Mouse (Mus musculus) embryonic facial prominence, embryonic 13.5 days (tissue): ENCODE measurements at regions not wholly inside any gene's neighbourhood (a gene's known extent, or its start where the extent isn't known, plus 50 kb on each side); places are given as distances from the start of the nearest gene placed in this dataset.

ENCODE experiments used
- ATAC-seq: fragments of 200-750 bp; cut with Nextera tagmentation; 2 replicates; pipeline ENCODE4 v1.8.0; 2017; ENCODE audit warnings: low read depth; ENCODE audit not compliant: insufficient number of reproducible peaks, insufficient read depth, low FRiP score, low TSS enrichment
- H3K27ac ChIP-seq: fragments of 300-500 bp; sonication (generic); 2 replicates; pipeline ENCODE4 v1.5.1; 2015; ENCODE audit warnings: moderate library complexity, mild to moderate bottlenecking, inconsistent platforms
- H3K27me3 ChIP-seq: fragments of 300-500 bp; sonication (generic); 2 replicates; pipeline ENCODE4 v1.6.1; 2015; ENCODE audit warnings: mild to moderate bottlenecking, inconsistent platforms
- H3K36me3 ChIP-seq: fragments of 300-500 bp; sonication (generic); 2 replicates; pipeline ENCODE4 v1.6.1; 2015; ENCODE audit warnings: mild to moderate bottlenecking, inconsistent platforms
- H3K4me1 ChIP-seq: fragments of 300-500 bp; sonication (generic); 2 replicates; pipeline ENCODE4 v1.6.1; 2015; ENCODE audit warnings: inconsistent platforms
- H3K4me2 ChIP-seq: fragments of 300-500 bp; sonication (generic); 2 replicates; pipeline ENCODE4 v1.6.1; 2015; ENCODE audit warnings: moderate library complexity, mild to moderate bottlenecking, inconsistent platforms
- H3K4me3 ChIP-seq: fragments of 300-500 bp; sonication (generic); 2 replicates; pipeline ENCODE4 v1.5.1; 2015; ENCODE audit warnings: mild to moderate bottlenecking, inconsistent platforms
- H3K9ac ChIP-seq: fragments of 300-500 bp; sonication (generic); 2 replicates; pipeline ENCODE4 v1.6.1; 2015; ENCODE audit warnings: mild to moderate bottlenecking, inconsistent platforms
- H3K9me3 ChIP-seq: fragments of 300-500 bp; sonication (generic); 2 replicates; pipeline ENCODE4 v1.6.1; 2016; ENCODE audit warnings: inconsistent platforms
- WGBS: fragments of 180-500 bp; shearing (Covaris S2); methylation state at CpG from one replicate; pipeline ENCODE4 v1.1.7; 2015; ENCODE audit warnings: mixed read lengths; 5-methylcytosine and 5-hydroxymethylcytosine counted together

DNA sequence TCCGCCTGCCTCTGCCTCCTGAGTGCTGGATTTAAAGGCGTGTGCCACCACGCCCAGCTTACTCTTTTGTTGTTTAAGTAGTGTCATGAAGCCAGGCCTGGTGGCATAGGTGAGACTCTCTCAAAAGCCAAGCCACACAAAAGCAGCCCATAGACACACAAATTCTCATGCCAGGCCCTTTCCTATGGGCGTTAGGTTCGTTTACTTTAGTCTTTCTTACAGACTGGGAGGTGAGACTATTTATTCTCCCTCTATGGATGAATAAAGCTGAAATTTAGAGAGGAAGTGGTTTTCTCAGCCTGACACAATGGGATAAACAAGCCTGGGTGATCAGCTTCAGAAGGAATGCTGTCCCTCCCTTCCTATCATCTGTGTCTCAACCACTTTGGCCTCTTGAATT lies 243.0 kb downstream of the Gm45692 start:
- H3K4me3 ChIP-seq: no peak overlapping the region
- WGBS: 89% methylated on average over 5 of the region's 5 CpGs
- no peaks in the 10 kb centered on the region for H3K36me3 ChIP-seq

DNA sequence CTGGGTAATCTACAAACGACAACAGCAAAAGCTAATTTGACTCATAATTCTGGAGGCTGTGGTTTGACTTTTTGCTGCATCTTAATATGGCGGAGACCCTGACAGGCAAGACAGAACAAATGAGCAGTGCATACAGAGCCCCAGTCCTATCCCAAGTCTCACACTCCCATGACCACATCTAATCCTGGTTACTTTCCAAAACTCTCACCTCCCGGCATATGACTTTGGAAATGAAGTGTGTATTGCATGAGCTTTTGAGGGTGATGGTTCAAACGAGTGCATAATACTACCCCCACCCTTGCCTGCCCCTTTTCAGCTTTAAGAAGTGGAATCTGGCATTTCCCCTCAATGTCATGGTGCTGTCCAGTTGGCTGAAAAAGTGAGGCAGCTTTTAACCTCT lies 244.3 kb downstream of the Gm45692 start:
- H3K4me3 ChIP-seq: no peak overlapping the region
- H3K9ac ChIP-seq: no peak overlapping the region
- H3K27ac ChIP-seq: no peak overlapping the region
- no peak overlapping the region for H3K4me2 ChIP-seq
- no peaks in the 10 kb centered on the region for H3K36me3 ChIP-seq
- WGBS: 81% methylated on average over 4 of the region's 4 CpGs
- peaks cover 5% of the 10 kb centered on the region for H3K4me1 ChIP-seq
- no peaks in the 10 kb centered on the region for H3K27me3 ChIP-seq
- no peaks in the 10 kb centered on the region for H3K9me3 ChIP-seq
- no peak for ATAC-seq

More for the DNA sequence above, 243.0 kb downstream of the Gm45692 start:
- no peaks in the 10 kb centered on the region for H3K27me3 ChIP-seq
- H3K27ac ChIP-seq: no peak overlapping the region
- H3K4me1 ChIP-seq: peaks cover 8% of the 10 kb centered on the region
- no peak overlapping the region for H3K9ac ChIP-seq
- no peak for ATAC-seq
- H3K4me2 ChIP-seq: no peak overlapping the region
- no peaks in the 10 kb centered on the region for H3K9me3 ChIP-seq

GRCm38 (mm10) chr8:26364637-26365036 lies 245.3 kb downstream of the Gm45692 start:
- H3K27me3 ChIP-seq: no peaks in the 10 kb centered on the region
- H3K4me1 ChIP-seq: no peaks in the 10 kb centered on the region
- no peak overlapping the region for H3K27ac ChIP-seq
- H3K9ac ChIP-seq: no peak overlapping the region
- no peaks in the 10 kb centered on the region for H3K36me3 ChIP-seq
- no peak overlapping the region for H3K4me3 ChIP-seq
- WGBS: 67% methylated on average over 4 of the region's 4 CpGs
- no peak for ATAC-seq
- no peaks in the 10 kb centered on the region for H3K9me3 ChIP-seq
- no peak overlapping the region for H3K4me2 ChIP-seq

- no peak overlapping the region for H3K9ac ChIP-seq
- no peaks in the 10 kb centered on the region for H3K36me3 ChIP-seq
- peaks cover 4% of the 10 kb centered on the region for H3K9me3 ChIP-seq
- H3K4me1 ChIP-seq: peaks cover 5% of the 10 kb centered on the region
- no peak overlapping the region for H3K4me3 ChIP-seq
- ATAC-seq: no peak
- no peak overlapping the region for H3K27ac ChIP-seq
- H3K4me2 ChIP-seq: no peak overlapping the region
- no peaks in the 10 kb centered on the region for H3K27me3 ChIP-seq
- WGBS: 32% methylated on average over 3 of the region's 3 CpGs
These were observed 261.3 kb downstream of the Gm45692 start for GRCm38 (mm10) chr8:26380668-26381067.

DNA sequence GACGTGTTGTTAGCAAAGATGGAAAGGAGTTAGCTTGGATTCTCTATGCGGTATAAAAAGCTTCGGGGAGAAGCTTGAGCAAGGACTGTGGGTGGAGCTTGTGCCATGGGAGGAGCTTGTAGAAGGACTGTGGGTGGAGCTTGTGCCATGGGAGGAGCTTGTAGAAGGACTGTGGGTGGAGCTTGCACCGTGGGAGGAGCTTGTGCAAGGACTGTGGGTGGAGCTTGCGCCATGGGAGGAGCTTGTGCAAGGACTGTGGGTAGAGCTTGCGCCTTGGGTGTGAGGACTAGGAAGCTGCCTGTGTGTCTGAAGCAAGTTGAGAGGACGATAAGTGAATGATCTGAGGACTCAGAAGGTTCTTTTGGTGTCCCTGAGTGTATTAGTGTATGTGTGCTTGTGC lies 263.1 kb downstream of the Gm45692 start:
- no peak overlapping the region for H3K4me3 ChIP-seq
- H3K27ac ChIP-seq: no peak overlapping the region
- no peak overlapping the region for H3K4me2 ChIP-seq
- ATAC-seq: no peak
- no peaks in the 10 kb centered on the region for H3K36me3 ChIP-seq
- H3K9me3 ChIP-seq: peaks cover 4% of the 10 kb centered on the region
- H3K27me3 ChIP-seq: no peaks in the 10 kb centered on the region
- peaks cover 5% of the 10 kb centered on the region for H3K4me1 ChIP-seq
- no peak overlapping the region for H3K9ac ChIP-seq
- WGBS: 88% methylated on average over 7 of the region's 7 CpGs

DNA sequence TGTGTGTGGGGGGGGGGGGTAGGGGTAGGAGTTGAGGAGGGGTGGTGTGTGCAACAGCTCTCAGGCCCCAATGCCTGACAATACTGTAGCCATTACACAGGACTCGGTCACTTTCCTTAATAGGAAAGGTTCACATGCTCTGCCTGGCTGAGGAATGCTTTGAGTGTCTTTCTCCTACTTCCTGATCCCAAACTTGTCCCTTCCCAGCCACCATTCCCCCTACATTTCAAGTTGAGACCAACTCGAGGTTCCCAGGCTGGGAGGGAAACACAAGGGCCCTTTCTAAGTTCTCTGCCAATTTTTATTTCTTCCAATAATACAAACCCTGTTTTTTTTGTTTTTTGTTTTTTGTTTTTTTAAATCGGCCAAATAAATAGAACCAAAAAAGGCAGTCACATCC lies 264.6 kb downstream of the Gm45692 start:
- Histone ChIP-seq H3K4me1 (peaks cover 5% of the 10 kb centered on the region), H3K36me3 (no peaks in the 10 kb centered on the region), H3K9me3 (no peaks in the 10 kb centered on the region), H3K4me2 (no peak overlapping the region), H3K27ac (no peak overlapping the region), H3K4me3 (no peak overlapping the region), H3K27me3 (no peaks in the 10 kb centered on the region), H3K9ac (no peak overlapping the region)
- ATAC-seq: no peak
- WGBS: 57% methylated on average over 3 of the region's 3 CpGs

GRCm38 (mm10) chr8:26384305-26384993 lies 265.1 kb downstream of the Gm45692 start:
- H3K9ac ChIP-seq: no peak overlapping the region

DNA sequence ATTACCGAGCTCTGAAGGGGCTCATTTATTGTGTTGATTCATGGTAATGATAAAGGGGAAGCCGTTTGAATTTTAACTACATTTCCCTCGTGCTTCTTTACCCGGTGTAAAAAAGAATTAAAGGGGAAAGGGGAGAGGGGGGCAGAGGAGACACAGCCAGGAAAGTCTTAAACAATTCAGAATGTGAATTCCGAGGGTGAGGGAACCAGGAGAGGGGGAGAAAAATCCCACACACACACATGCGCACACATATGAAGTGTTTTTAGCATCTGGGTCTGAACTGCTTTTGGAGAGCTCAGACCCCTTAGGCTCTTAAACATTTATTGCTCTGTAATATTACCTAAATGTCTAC lies 265.6 kb downstream of the Gm45692 start:
- Histone ChIP-seq H3K9me3 (no peaks in the 10 kb centered on the region), H3K4me2 (no peak overlapping the region), H3K9ac (no peak overlapping the region), H3K4me3 (no peak overlapping the region), H3K36me3 (no peaks in the 10 kb centered on the region), H3K27ac (no peak overlapping the region), H3K4me1 (peaks cover 5% of the 10 kb centered on the region), H3K27me3 (no peaks in the 10 kb centered on the region)
- 24% methylated on average over 6 of the region's 6 CpGs for WGBS
- no peak for ATAC-seq

More at GRCm38 (mm10) chr8:26384305-26384993, 265.1 kb downstream of the Gm45692 start:
- Histone ChIP-seq H3K27ac (no peak overlapping the region), H3K36me3 (no peaks in the 10 kb centered on the region), H3K4me1 (peaks cover 5% of the 10 kb centered on the region), H3K4me3 (no peak overlapping the region), H3K27me3 (no peaks in the 10 kb centered on the region), H3K4me2 (no peak overlapping the region), H3K9me3 (no peaks in the 10 kb centered on the region)
- no peak for ATAC-seq
- 8% methylated on average over 3 of the region's 3 CpGs for WGBS

DNA sequence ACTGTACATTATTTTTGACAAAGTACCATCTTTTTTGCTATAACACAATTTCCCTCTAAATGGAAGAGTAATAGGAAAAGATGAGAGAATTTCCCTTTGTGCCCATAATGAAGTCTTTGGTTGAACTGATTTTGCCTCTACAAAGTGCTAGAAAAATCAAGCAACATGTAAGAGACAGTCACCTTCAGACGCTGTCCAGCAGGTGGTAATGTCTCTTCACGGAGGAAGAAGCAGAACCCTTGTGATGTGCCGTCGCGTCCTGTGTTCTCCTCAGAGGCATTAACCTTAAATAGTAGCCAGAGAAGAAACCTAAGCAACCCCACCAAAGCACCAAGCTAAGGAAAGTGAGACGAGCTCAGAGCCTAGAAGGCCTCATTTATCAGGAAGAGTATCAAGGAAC lies 275.7 kb downstream of the Gm45692 start:
- Histone ChIP-seq H3K36me3 (no peaks in the 10 kb centered on the region), H3K4me3 (no peak overlapping the region), H3K27me3 (no peaks in the 10 kb centered on the region), H3K9ac (no peak overlapping the region), H3K4me1 (no peaks in the 10 kb centered on the region), H3K27ac (no peak overlapping the region), H3K4me2 (no peak overlapping the region), H3K9me3 (no peaks in the 10 kb centered on the region)
- ATAC-seq: no peak
- WGBS: 70% methylated on average over 6 of the region's 6 CpGs

- H3K27ac ChIP-seq: no peak overlapping the region
- H3K4me2 ChIP-seq: no peak overlapping the region
- H3K4me1 ChIP-seq: no peaks in the 10 kb centered on the region
- no peak overlapping the region for H3K9ac ChIP-seq
- no peaks in the 10 kb centered on the region for H3K9me3 ChIP-seq
- no peaks in the 10 kb centered on the region for H3K36me3 ChIP-seq
- no peak for ATAC-seq
- no peak overlapping the region for H3K4me3 ChIP-seq
- no peaks in the 10 kb centered on the region for H3K27me3 ChIP-seq
- WGBS: 78% methylated on average over 6 of the region's 6 CpGs
These were observed 300.7 kb downstream of the Gm45692 start for GRCm38 (mm10) chr8:26420002-26420401.

- Histone ChIP-seq H3K27me3 (no peaks in the 10 kb centered on the region), H3K4me1 (no peaks in the 10 kb centered on the region), H3K4me2 (no peak overlapping the region), H3K4me3 (no peak overlapping the region), H3K27ac (no peak overlapping the region), H3K9ac (no peak overlapping the region), H3K9me3 (no peaks in the 10 kb centered on the region), H3K36me3 (no peaks in the 10 kb centered on the region)
- 91% methylated on average over 10 of the region's 10 CpGs for WGBS
- no peak for ATAC-seq
These were observed 301.2 kb downstream of the Gm45692 start for GRCm38 (mm10) chr8:26420536-26420935.

- 97% methylated on average over 7 of the region's 7 CpGs for WGBS
- Histone ChIP-seq H3K27me3 (no peaks in the 10 kb centered on the region), H3K36me3 (no peaks in the 10 kb centered on the region), H3K4me2 (no peak overlapping the region), H3K27ac (no peak overlapping the region), H3K9me3 (no peaks in the 10 kb centered on the region), H3K4me1 (no peaks in the 10 kb centered on the region), H3K4me3 (no peak overlapping the region), H3K9ac (no peak overlapping the region)
- no peak for ATAC-seq
These were observed 308.0 kb downstream of the Gm45692 start for GRCm38 (mm10) chr8:26427311-26427710.
